Mouse (Mus musculus): ENCODE data around the gene Jmy.

Jmy gene

GRCm38 (mm10) chr13:93453275-93453674, 46.3 kb downstream of the Jmy start:
- peak; percentile 58 for DNase-seq

GRCm38 (mm10) chr13:93440167-93440566, 59.4 kb downstream of the Jmy start:
- DNase-seq = no peak

- no peak for DNase-seq
Measured at GRCm38 (mm10) chr13:93429205-93429604, 70.4 kb downstream of the Jmy start.

- DNase-seq = no peak
Measured at GRCm38 (mm10) chr13:93427920-93428876, 71.4 kb downstream of the Jmy start.

GRCm38 (mm10) chr13:93423224-93423623, 76.4 kb downstream of the Jmy start:
- no peak for DNase-seq

- no peak for DNase-seq
Measured at GRCm38 (mm10) chr13:93419779-93420178, 79.8 kb downstream of the Jmy start.

GRCm38 (mm10) chr13:93418292-93418691, 81.3 kb downstream of the Jmy start:
- DNase-seq = no peak

- no peak for DNase-seq
Measured at GRCm38 (mm10) chr13:93415055-93415454, 84.6 kb downstream of the Jmy start.

- DNase-seq = no peak
Measured at GRCm38 (mm10) chr13:93410343-93410742, 89.3 kb downstream of the Jmy start.

GRCm38 (mm10) chr13:93406855-93407254, 92.8 kb downstream of the Jmy start:
- no peak for DNase-seq

GRCm38 (mm10) chr13:93401947-93402346, 97.7 kb downstream of the Jmy start:
- no peak for DNase-seq

- DNase-seq = peak; percentile 52
Measured at GRCm38 (mm10) chr13:93399710-93400216, 99.8 kb downstream of the Jmy start.

GRCm38 (mm10) chr13:93389242-93389625, 110.4 kb downstream of the Jmy start:
- DNase-seq = no peak

GRCm38 (mm10) chr13:93388594-93389241, 110.9 kb downstream of the Jmy start:
- no peak for DNase-seq

GRCm38 (mm10) chr13:93387440-93387839, 112.2 kb downstream of the Jmy start:
- DNase-seq = peak; percentile 28

GRCm38 (mm10) chr13:93385147-93385546, 114.5 kb downstream of the Jmy start:
- no peak for DNase-seq

GRCm38 (mm10) chr13:93384481-93384880, 115.1 kb downstream of the Jmy start:
- DNase-seq = no peak

- no peak for DNase-seq
Measured at GRCm38 (mm10) chr13:93383620-93384019, 116.0 kb downstream of the Jmy start.

GRCm38 (mm10) chr13:93383092-93383491, 116.5 kb downstream of the Jmy start:
- no peak for DNase-seq

GRCm38 (mm10) chr13:93381301-93381700, 118.3 kb downstream of the Jmy start:
- DNase-seq = no peak

- no peak for DNase-seq
Measured at GRCm38 (mm10) chr13:93380399-93381063, 119.1 kb downstream of the Jmy start.

Measured in cerebellum, adult 11 months (tissue).